Mouse (Mus musculus) myocyte (in vitro differentiated cells): ENCODE results near the gene Pmvk.

ENCODE experiments used
- E2F4 ChIP-seq: IDR thresholded peaks from one replicate; pipeline ENCODE4 v1.6.1; 2011; ENCODE audit warnings: mild to moderate bottlenecking, control low read depth, moderate library complexity; ENCODE audit not compliant: insufficient read depth
- TCF12 ChIP-seq: IDR thresholded peaks from one replicate; pipeline ENCODE4 v1.6.1; 2011; ENCODE audit warnings: mild to moderate bottlenecking, control low read depth; ENCODE audit not compliant: poor library complexity, insufficient read depth, severe bottlenecking

DNA sequence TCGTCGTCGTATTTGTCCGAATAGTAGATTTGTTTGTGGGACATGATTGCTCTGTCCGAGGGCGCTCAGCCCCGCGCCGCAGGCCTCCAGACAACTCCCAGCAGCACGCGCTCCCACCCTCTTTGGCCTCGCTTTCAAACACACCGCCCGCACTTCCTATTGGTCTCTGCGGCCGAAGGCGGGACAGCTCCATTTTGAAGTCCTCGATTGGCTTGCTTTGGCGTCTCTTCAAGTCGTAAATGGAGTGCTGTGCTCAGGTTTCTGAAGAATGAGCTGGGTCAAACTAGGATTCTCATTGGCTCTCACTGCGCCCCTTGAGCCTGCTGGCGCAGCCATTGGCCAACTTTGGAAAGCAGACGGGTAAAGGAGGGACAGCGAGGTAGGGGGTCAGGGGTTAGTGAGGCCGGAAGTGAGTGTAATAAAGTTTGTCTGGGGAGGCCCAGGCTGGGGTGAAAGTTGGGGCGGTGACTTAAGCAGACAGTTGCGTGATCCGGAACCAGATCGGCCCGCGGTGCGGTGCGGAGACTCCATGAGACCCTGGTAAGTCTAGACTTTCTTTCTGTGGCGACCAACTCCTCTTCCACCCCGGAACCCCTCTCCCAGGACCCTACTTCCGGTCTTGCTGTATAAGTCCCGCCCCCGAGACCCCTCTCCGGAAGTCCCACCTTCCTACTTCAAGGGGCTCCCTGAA, 36.0 kb upstream of the Pmvk start, which contains the start of the genes Cks1b and Shc1:
- TF ChIP-seq E2F4 (peak; percentile 100), TCF12 (no peak)
